Mouse (Mus musculus) gastrocnemius, adult 2 months (tissue): ENCODE measurements around the gene Strap. TPM values are rescaled to one million over a fixed set of nuclear protein-coding genes. Genes with fewer than 3 reads are reported as not detected.
"Not testable (repeated sequence)": the region's sequence is repeated elsewhere in the genome, so short reads cannot be mapped to it uniquely, and the experiment has no call there.

ENCODE experiments used
- DNase-seq: peaks from one replicate; pipeline ENCODE4 v3.0.0; 2022
- H3K27ac ChIP-seq: fragments of 200-600 bp; 2 replicates; pipeline ENCODE4 v1.8.1; 2022; ENCODE audit warnings: mild to moderate bottlenecking
- H3K4me3 ChIP-seq: fragments of 200-600 bp; 2 replicates; pipeline ENCODE4 v1.8.1; 2022; ENCODE audit warnings: mild to moderate bottlenecking, moderate library complexity
- CTCF ChIP-seq: fragments of 200-600 bp; IDR thresholded peaks from 2 replicates; pipeline ENCODE4 v1.8.1; 2022; ENCODE audit warnings: antibody characterized with exemption, mild to moderate bottlenecking, moderate library complexity
- intact Hi-C: fragments of 180-260 bp; cut with DNase I; formaldehyde crosslinking; loops from one replicate; pipeline ENCODE4 v1.15.1; 2025
- total RNA-seq, 2 experiments: library from RNA; stranded (reverse); gene quantifications; 2 replicates each; pipeline ENCODE4 v1.2.3; 2021

Gene Strap
- total RNA-seq, 2 experiments from 2014 or later = 84.5 to 87.6 TPM

- peak overlapping the region; percentile 70 for H3K27ac ChIP-seq
- peak overlapping the region; percentile 40 for H3K4me3 ChIP-seq
- intact Hi-C loops = no loop called here
- TF ChIP-seq CTCF = no peak
- peak; percentile 31 for DNase-seq
Measured at GRCm38 (mm10) chr6:137704300-137704939, 30.5 kb upstream of the Strap start.

- Histone ChIP-seq H3K4me3 (no peak overlapping the region), H3K27ac (no peak overlapping the region)
- no peak for TF ChIP-seq CTCF
- no peak for DNase-seq
- intact Hi-C loops = no loop called here
Measured at GRCm38 (mm10) chr6:137706209-137706608, 28.7 kb upstream of the Strap start.

GRCm38 (mm10) chr6:137708726-137709405 is 26.0 kb upstream of the Strap start:
- H3K4me3 ChIP-seq, H3K27ac ChIP-seq, DNase-seq, intact Hi-C loops: not testable (repeated sequence)

GRCm38 (mm10) chr6:137710179-137711037 is 24.5 kb upstream of the Strap start:
- intact Hi-C loops = no loop called here
- H3K4me3 ChIP-seq = 0 out of 2 replicates have a peak overlapping the region, but pooled peaks have one; percentile 23
- TF ChIP-seq CTCF = no peak
- H3K27ac ChIP-seq = no peak overlapping the region
- no peak for DNase-seq

GRCm38 (mm10) chr6:137712654-137713309 is 22.1 kb upstream of the Strap start:
- intact Hi-C loops = no loop called here
- no peak for DNase-seq
- TF ChIP-seq CTCF = no peak
- Histone ChIP-seq H3K4me3 (no peak overlapping the region), H3K27ac (no peak overlapping the region)

- intact Hi-C loops = no loop called here
- no peak overlapping the region for H3K27ac ChIP-seq
- H3K4me3 ChIP-seq = no peak overlapping the region
- no peak for DNase-seq
- TF ChIP-seq CTCF = no peak
Measured at GRCm38 (mm10) chr6:137713310-137713664, 21.6 kb upstream of the Strap start.

GRCm38 (mm10) chr6:137716802-137717201 is 18.1 kb upstream of the Strap start:
- TF ChIP-seq CTCF = no peak
- intact Hi-C loops = no loop called here
- no peak for DNase-seq
- Histone ChIP-seq H3K27ac (no peak overlapping the region), H3K4me3 (no peak overlapping the region)

GRCm38 (mm10) chr6:137722220-137722931 is 12.5 kb upstream of the Strap start:
- DNase-seq = no peak
- no peak for TF ChIP-seq CTCF
- Histone ChIP-seq H3K27ac (no peak overlapping the region), H3K4me3 (no peak overlapping the region)
- intact Hi-C loops = loop anchor here (5.0 to 10.0 kb wide), 3 partner anchors 60 to 168 kb away; no protein-coding TSS in a partner anchor

- TF ChIP-seq CTCF = peak; percentile 78
- intact Hi-C loops = loop anchor here (1.0 to 10.0 kb wide), 4 partner anchors 62 to 269 kb away; no protein-coding TSS in a partner anchor
- no peak overlapping the region for H3K27ac ChIP-seq
- no peak overlapping the region for H3K4me3 ChIP-seq
- no peak for DNase-seq
Measured at GRCm38 (mm10) chr6:137723898-137724297, 11.0 kb upstream of the Strap start.

GRCm38 (mm10) chr6:137734460-137734845 is 425 bp upstream of the Strap start:
- Histone ChIP-seq H3K27ac (peak overlapping the region; percentile 90), H3K4me3 (peak overlapping the region; percentile 86)
- no peak for TF ChIP-seq CTCF
- intact Hi-C loops = no loop called here
- no peak for DNase-seq

- no peak for DNase-seq
- intact Hi-C loops = no loop called here
- Histone ChIP-seq H3K4me3 (peak overlapping the region; percentile 86), H3K27ac (peak overlapping the region; percentile 90)
- TF ChIP-seq CTCF = no peak
Measured at GRCm38 (mm10) chr6:137735671-137736238, 877 bp downstream of the Strap start.
